Mouse (Mus musculus) thymus, adult 2 months (tissue): ENCODE measurements at regions not wholly inside any gene's neighbourhood (a gene's known extent, or its start where the extent isn't known, plus 50 kb on each side); places are given as distances from the start of the nearest gene placed in this dataset.

ENCODE experiments used
- CTCF ChIP-seq: fragments of 200-500 bp; IDR thresholded peaks from 2 replicates; pipeline ENCODE4 v1.5.1; 2012; ENCODE audit warnings: mild to moderate bottlenecking, control low read depth, low read length, moderate library complexity, borderline replicate concordance; ENCODE audit not compliant: control insufficient read depth, poor library complexity, insufficient read depth; ENCODE audit errors: extremely low read depth
- POLR2A ChIP-seq: fragments of 200-500 bp; IDR thresholded peaks from 2 replicates; pipeline ENCODE4 v1.6.1; 2012; ENCODE audit warnings: mild to moderate bottlenecking, low read length, control low read depth, moderate library complexity; ENCODE audit not compliant: control insufficient read depth, poor library complexity, insufficient read depth; ENCODE audit errors: extremely low read depth

GRCm38 (mm10) chr9:89532435-89532834 lies 90.5 kb downstream of the Minar1 start:
- TF ChIP-seq CTCF, result no peak
- no peak for TF ChIP-seq POLR2A
